Mouse (Mus musculus): ENCODE results near the gene Ttc3. TPM values are rescaled to one million over a fixed set of nuclear protein-coding genes. Genes with fewer than 3 reads are reported as not detected.

The Ttc3 gene
- total RNA-seq, 2 experiments from 2014 or later = 46.8 to 50.2 TPM

DNA sequence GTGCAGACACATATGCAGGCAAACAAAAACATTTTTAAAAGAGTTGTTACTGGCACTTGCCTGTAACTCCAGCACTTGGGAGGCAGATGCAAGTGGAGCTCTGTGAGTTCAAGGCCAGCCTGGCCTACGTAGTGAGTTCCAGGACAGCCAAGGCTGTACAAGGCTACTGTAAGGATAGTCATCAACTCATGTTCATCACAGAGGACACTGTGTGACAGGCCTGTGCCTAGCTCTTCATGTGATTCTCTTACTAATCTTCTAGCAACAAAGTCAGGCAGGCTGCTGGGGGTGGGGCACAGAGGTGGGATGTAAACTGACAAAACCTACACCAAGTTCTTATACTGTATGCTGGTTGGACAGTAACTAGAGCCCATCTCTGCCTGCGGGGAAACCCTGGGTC lies 136.7 kb downstream of the Ttc3 start:
- DNase-seq = no peak

DNA sequence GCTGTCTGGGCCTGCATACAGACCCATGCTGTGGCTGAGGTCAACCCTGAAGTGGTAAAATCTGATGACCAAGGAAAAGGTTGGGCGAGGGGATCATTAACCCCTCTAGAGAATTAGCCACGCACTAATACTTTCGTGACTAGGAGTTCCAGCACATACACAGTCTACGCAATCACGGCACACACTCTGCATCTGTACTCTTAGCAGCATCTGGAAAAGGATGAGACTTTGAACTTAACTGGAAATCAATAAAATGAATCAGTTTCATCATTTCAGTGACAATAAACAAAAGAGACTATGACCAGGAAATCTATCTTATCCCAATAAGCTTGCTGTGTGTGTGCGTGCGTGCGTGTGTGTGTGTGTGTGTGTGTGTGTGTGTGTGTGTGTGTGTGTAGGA lies 138.4 kb downstream of the Ttc3 start:
- DNase-seq = no peak

DNA sequence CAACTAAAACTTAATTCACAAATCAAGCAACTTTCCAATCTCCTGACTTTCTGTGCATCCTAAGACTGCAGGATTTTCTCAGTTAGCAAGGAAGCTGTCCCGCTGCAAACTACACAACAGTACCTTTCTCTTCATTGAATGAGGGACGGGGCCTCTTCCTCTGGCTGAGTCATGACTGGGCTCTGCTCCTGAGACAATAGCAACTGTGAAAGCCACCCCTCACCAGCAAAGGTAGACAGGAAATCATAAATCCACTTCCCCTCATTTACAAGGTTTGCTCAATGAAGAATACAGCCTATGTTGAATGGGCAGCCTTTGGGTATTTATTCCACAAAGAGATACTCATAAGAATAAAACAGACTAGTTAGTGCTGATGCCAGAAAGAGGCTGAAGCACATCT lies 139.6 kb downstream of the Ttc3 start:
- no peak for DNase-seq

DNA sequence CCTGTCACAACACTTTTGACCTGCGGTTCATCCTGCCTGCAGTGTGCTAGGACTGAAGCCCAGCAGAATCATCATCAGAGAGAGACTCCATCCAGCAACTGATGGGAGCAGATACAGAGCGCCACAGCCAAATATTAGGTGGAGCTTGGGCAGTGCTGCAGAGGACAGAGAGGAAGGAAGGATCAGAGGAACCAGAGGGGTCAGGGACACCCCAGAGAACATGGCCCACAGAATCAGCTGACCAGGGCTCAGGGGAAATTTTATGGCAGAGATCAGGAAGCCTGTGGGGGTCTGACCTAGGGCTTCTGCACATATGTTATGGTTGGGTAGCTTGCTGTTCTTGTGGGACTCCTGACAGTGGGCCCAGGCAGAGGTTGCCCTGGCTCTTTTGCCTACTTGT lies 147.2 kb downstream of the Ttc3 start:
- no peak for DNase-seq

Other genes with a start within 250 kb of the Ttc3 start
- gene Hlcs, start 57.0 kb upstream of the Ttc3 start, total RNA-seq (2021) = 1 to 10 TPM; 6.8 to 8.6 TPM
- gene Ripply3, start 42.2 kb upstream of the Ttc3 start, total RNA-seq (2021) = 1 to 10 TPM in 1 of 2 experiments, under 1 TPM in 1; 0.91 to 1.2 TPM
- 100 to 1,000 TPM; 106 to 116 TPM for gene Pigp, start 1.2 kb downstream of the Ttc3 start, total RNA-seq (2021)
- gene Vps26c, start 156.2 kb downstream of the Ttc3 start, total RNA-seq (2021) = 10 to 100 TPM in 1 of 2 experiments, 1 to 10 TPM in 1; 9.4 to 10.3 TPM
- gene Dyrk1a, start 199.4 kb downstream of the Ttc3 start, total RNA-seq (2021) = 10 to 100 TPM; 71.9 to 72.3 TPM

Measured in gastrocnemius, postnatal 25 days (tissue).